Mouse (Mus musculus) midbrain, embryonic 12.5 days (tissue): ENCODE measurements around the gene C130050O18Rik. TPM values are rescaled to one million over a fixed set of nuclear protein-coding genes. Genes with fewer than 3 reads are reported as not detected.

Source experiments
- ATAC-seq: fragments of 200-750 bp; cut with Nextera tagmentation; 2 replicates; pipeline ENCODE4 v1.8.0; 2017; ENCODE audit warnings: low read depth, moderate TSS enrichment, moderate library complexity; ENCODE audit not compliant: low FRiP score
- H3K27ac ChIP-seq: fragments of 300-500 bp; sonication (generic); replicated peaks from 2 replicates; pipeline ENCODE4 v1.5.1; 2016; ENCODE audit warnings: mild to moderate bottlenecking
- H3K27me3 ChIP-seq: fragments of 300-500 bp; sonication (generic); 2 replicates; pipeline ENCODE4 v1.6.1; 2016; ENCODE audit warnings: mild to moderate bottlenecking
- H3K36me3 ChIP-seq: fragments of 300-500 bp; sonication (generic); 2 replicates; pipeline ENCODE4 v1.6.1; 2016
- H3K4me1 ChIP-seq: fragments of 300-500 bp; sonication (generic); 2 replicates; pipeline ENCODE4 v1.6.1; 2016
- H3K4me2 ChIP-seq: fragments of 300-500 bp; sonication (generic); replicated peaks from 2 replicates; pipeline ENCODE4 v1.6.1; 2016; ENCODE audit warnings: mild to moderate bottlenecking, moderate library complexity
- H3K4me3 ChIP-seq: fragments of 300-500 bp; sonication (generic); 2 replicates; pipeline ENCODE4 v1.5.1; 2016; ENCODE audit warnings: mild to moderate bottlenecking
- H3K9ac ChIP-seq: fragments of 300-500 bp; sonication (generic); replicated peaks from 2 replicates; pipeline ENCODE4 v1.6.1; 2016; ENCODE audit warnings: mild to moderate bottlenecking, moderate library complexity
- H3K9me3 ChIP-seq: fragments of 300-500 bp; sonication (generic); 2 replicates; pipeline ENCODE4 v1.6.1; 2016; ENCODE audit warnings: mild to moderate bottlenecking
- WGBS: fragments of 180-500 bp; shearing (Covaris S2); methylation state at CpG from one replicate; pipeline ENCODE4 v1.1.7; 2016; 5-methylcytosine and 5-hydroxymethylcytosine counted together
- polyA plus RNA-seq: library from polyadenylated mRNA; unstranded; fragments of >200 nt; fragmentation: Nextera tagmentation; extraction: Ambion mirVana; gene quantifications from 2 replicates; pipeline ENCODE4 v1.2.1, GENCODE M21; 2016

Gene C130050O18Rik
- polyA plus RNA-seq, 1 experiment from 2014 or later, result 0.36 TPM

- Histone ChIP-seq H3K9ac (no peak overlapping the region; the same call in 1 of the 2 replicates), H3K36me3 (no peaks in the 10 kb centered on the region), H3K27me3 (no peaks in the 10 kb centered on the region), H3K4me2 (peak overlapping the region; percentile 87), H3K4me1 (peaks cover 18% of the 10 kb centered on the region; the same call in 1 of the 2 replicates), H3K9me3 (no peaks in the 10 kb centered on the region), H3K27ac (no peak overlapping the region), H3K4me3 (no peak overlapping the region)
- no peak for ATAC-seq
- WGBS, result 61% methylated on average over 5 of the region's 5 CpGs
Measured at GRCm38 (mm10) chr5:139371118-139371517, 34.0 kb upstream of the C130050O18Rik start.

GRCm38 (mm10) chr5:139371631-139372401 lies 33.3 kb upstream of the C130050O18Rik start:
- Histone ChIP-seq H3K36me3 (no peaks in the 10 kb centered on the region), H3K4me3 (peak overlapping the region; percentile 66), H3K4me1 (peaks cover 18% of the 10 kb centered on the region; the same call in 1 of the 2 replicates), H3K27ac (peak overlapping the region; percentile 69; the same call in 1 of the 2 replicates), H3K9ac (peak overlapping the region; percentile 83), H3K9me3 (no peaks in the 10 kb centered on the region), H3K4me2 (peak overlapping the region; percentile 87), H3K27me3 (no peaks in the 10 kb centered on the region)
- ATAC-seq, result peak; percentile 92
- WGBS, result 2% methylated on average over 39 of the region's 39 CpGs

GRCm38 (mm10) chr5:139373126-139373525 lies 32.0 kb upstream of the C130050O18Rik start:
- Histone ChIP-seq H3K4me2 (no peak overlapping the region), H3K9ac (no peak overlapping the region), H3K27me3 (no peaks in the 10 kb centered on the region), H3K4me1 (peaks cover 18% of the 10 kb centered on the region; the same call in 1 of the 2 replicates), H3K27ac (no peak overlapping the region), H3K4me3 (no peak overlapping the region), H3K36me3 (no peaks in the 10 kb centered on the region), H3K9me3 (no peaks in the 10 kb centered on the region)
- ATAC-seq, result no peak
- WGBS, result 81% methylated on average over 3 of the region's 3 CpGs

- Histone ChIP-seq H3K4me1 (peaks cover 18% of the 10 kb centered on the region; the same call in 1 of the 2 replicates), H3K4me2 (no peak overlapping the region), H3K9me3 (no peaks in the 10 kb centered on the region), H3K4me3 (no peak overlapping the region), H3K36me3 (no peaks in the 10 kb centered on the region), H3K27me3 (no peaks in the 10 kb centered on the region), H3K9ac (no peak overlapping the region), H3K27ac (no peak overlapping the region)
- no peak for ATAC-seq
- whole genome bisulfite sequencing, result 85% methylated on average over 6 of the region's 6 CpGs
Measured at GRCm38 (mm10) chr5:139373889-139374444, 31.1 kb upstream of the C130050O18Rik start.

GRCm38 (mm10) chr5:139374841-139375240 lies 30.2 kb upstream of the C130050O18Rik start:
- peaks cover 20% of the 10 kb centered on the region; the same call in 1 of the 2 replicates for H3K4me1 ChIP-seq
- H3K9ac ChIP-seq, result no peak overlapping the region
- no peak overlapping the region for H3K4me3 ChIP-seq
- no peaks in the 10 kb centered on the region for H3K9me3 ChIP-seq
- no peak overlapping the region for H3K4me2 ChIP-seq
- no peak overlapping the region for H3K27ac ChIP-seq
- no peaks in the 10 kb centered on the region for H3K27me3 ChIP-seq
- no peak for ATAC-seq
- WGBS, result 79% methylated on average over 2 of the region's 2 CpGs
- H3K36me3 ChIP-seq, result no peaks in the 10 kb centered on the region

- ATAC-seq, result no peak
- H3K36me3 ChIP-seq, result no peaks in the 10 kb centered on the region
- H3K4me3 ChIP-seq, result no peak within 1 kb of the TSS
- H3K4me2 ChIP-seq, result no peak within 1 kb of the TSS
- H3K4me1 ChIP-seq, result peaks cover 16% of the 10 kb centered on the region
- H3K9me3 ChIP-seq, result no peaks in the 10 kb centered on the region
- H3K9ac ChIP-seq, result peak within 1 kb of the TSS; percentile 34; the same call in 1 of the 2 replicates
- WGBS, result 87% methylated on average over 18 of the region's 18 CpGs
- H3K27ac ChIP-seq, result no peak within 1 kb of the TSS
- H3K27me3 ChIP-seq, result 0 out of 2 replicates have a peak, but pooled peaks cover 4% of the 10 kb centered on the region
Measured at GRCm38 (mm10) chr5:139377468-139378270, 27.4 kb upstream of the C130050O18Rik start, which contains the start of gene Gpr146. Gpr146 (plus strand) TSS chr5:139377697.

GRCm38 (mm10) chr5:139378271-139378556 lies 26.9 kb upstream of the C130050O18Rik start:
- H3K4me3 ChIP-seq, result no peak overlapping the region
- 93% methylated on average over 7 of the region's 7 CpGs for WGBS
- peaks cover 16% of the 10 kb centered on the region for H3K4me1 ChIP-seq
- H3K4me2 ChIP-seq, result no peak overlapping the region
- 0 out of 2 replicates have a peak, but pooled peaks cover 4% of the 10 kb centered on the region for H3K27me3 ChIP-seq
- no peaks in the 10 kb centered on the region for H3K9me3 ChIP-seq
- H3K9ac ChIP-seq, result no peak overlapping the region
- H3K27ac ChIP-seq, result no peak overlapping the region
- H3K36me3 ChIP-seq, result no peaks in the 10 kb centered on the region
- no peak for ATAC-seq

GRCm38 (mm10) chr5:139378986-139379629 lies 26.0 kb upstream of the C130050O18Rik start:
- H3K27me3 ChIP-seq, result 0 out of 2 replicates have a peak, but pooled peaks cover 4% of the 10 kb centered on the region
- H3K36me3 ChIP-seq, result no peaks in the 10 kb centered on the region
- no peak overlapping the region for H3K9ac ChIP-seq
- no peak overlapping the region for H3K4me3 ChIP-seq
- 55% methylated on average over 21 of the region's 21 CpGs for WGBS
- H3K4me2 ChIP-seq, result no peak overlapping the region
- H3K9me3 ChIP-seq, result no peaks in the 10 kb centered on the region
- peak overlapping the region; percentile 2; the same call in 1 of the 2 replicates for H3K27ac ChIP-seq
- H3K4me1 ChIP-seq, result peaks cover 18% of the 10 kb centered on the region
- ATAC-seq, result no peak

- no peak; the same call in 1 of the 2 replicates for ATAC-seq
- Histone ChIP-seq H3K4me2 (peak overlapping the region; percentile 89), H3K4me3 (peak overlapping the region; percentile 61), H3K4me1 (peaks cover 23% of the 10 kb centered on the region), H3K27ac (no peak overlapping the region; the same call in 1 of the 2 replicates), H3K36me3 (no peaks in the 10 kb centered on the region), H3K9me3 (no peaks in the 10 kb centered on the region), H3K9ac (peak overlapping the region; percentile 59), H3K27me3 (0 out of 2 replicates have a peak, but pooled peaks cover 4% of the 10 kb centered on the region)
- 26% methylated on average over 8 of the region's 8 CpGs for WGBS
Measured at GRCm38 (mm10) chr5:139379771-139380384, 25.2 kb upstream of the C130050O18Rik start.

GRCm38 (mm10) chr5:139380385-139381248 lies 24.5 kb upstream of the C130050O18Rik start:
- Histone ChIP-seq H3K36me3 (no peaks in the 10 kb centered on the region), H3K4me3 (peak overlapping the region; percentile 61), H3K9ac (peak overlapping the region; percentile 59), H3K4me2 (peak overlapping the region; percentile 89), H3K4me1 (peaks cover 24% of the 10 kb centered on the region), H3K27me3 (0 out of 2 replicates have a peak, but pooled peaks cover 4% of the 10 kb centered on the region), H3K27ac (no peak overlapping the region; the same call in 1 of the 2 replicates), H3K9me3 (no peaks in the 10 kb centered on the region)
- WGBS, result 2% methylated on average over 72 of the region's 73 CpGs
- peak; percentile 87 for ATAC-seq
